Comparison of ENCODE assay signal across 8 mouse cellular contexts in the genomic region with DNA sequence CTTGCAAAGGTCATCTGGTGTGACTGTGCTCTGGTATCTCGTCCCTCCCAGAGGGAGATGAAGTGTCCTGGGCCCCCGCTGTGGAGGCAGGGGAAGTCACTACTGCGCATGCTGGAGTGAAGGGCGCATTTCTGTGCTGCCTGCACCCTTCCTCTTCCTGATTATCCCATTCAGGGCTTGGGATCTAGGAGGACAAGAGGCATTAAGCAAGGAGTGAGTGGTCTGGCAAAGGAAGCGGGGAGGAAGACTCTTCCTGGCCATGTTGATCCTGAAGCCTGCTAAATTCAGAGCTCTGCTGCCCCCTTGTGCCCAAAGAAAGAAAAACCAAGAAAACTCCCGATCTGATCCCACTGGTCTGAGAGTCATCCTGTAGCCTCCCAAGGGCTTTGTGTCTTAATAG. TPM values are rescaled to one million over a fixed set of nuclear protein-coding genes. Genes with fewer than 3 reads are reported as not detected.
DNase-seq lines count a peak whose midpoint lies in the region; ATAC-seq lines count a peak whose summit lies in the region.

No protein-coding gene starts in this region.

- 30% methylated on average over 6 of the region's 6 CpGs for WGBS in hindbrain, embryonic 10.5 days

- H3K36me3 ChIP-seq in hindbrain, embryonic 10.5 days = no peaks in the 10 kb centered on the region

- peaks cover 9% of the 10 kb centered on the region; the same call in 1 of the 2 replicates for H3K27me3 ChIP-seq in hindbrain, embryonic 10.5 days (ENCODE audit: insufficient read depth, poor library complexity, severe bottlenecking)

- peaks cover 22% of the 10 kb centered on the region for H3K4me1 ChIP-seq in hindbrain, embryonic 10.5 days (replicated peaks)

- ATAC-seq in frontal cortex, adult (ENCODE audit: low TSS enrichment) = peak; percentile 73

- peak; percentile 86 for DNase-seq in R1 (ENCODE audit: low read depth, low spot score)
- DNase-seq in cerebellum, adult 9-11 months = peak; percentile 35
- DNase-seq in hindbrain, embryonic 10.5 days (ENCODE audit: low spot score) = peak; percentile 84
- peak; percentile 75 to 83 for DNase-seq in layer of hippocampus, postnatal 10 days (ENCODE audit: low spot score in 2 of 2)
- DNase-seq in lung, postnatal 10 days = peak; percentile 87
- peak; percentile 92 for DNase-seq in retina, embryonic 14.5 days (ENCODE audit: low spot score)
- DNase-seq in urinary bladder, postnatal 36 days (ENCODE audit: low spot score in 2 of 2) = peak; percentile 47 to 65

- H3K27ac ChIP-seq in hindbrain, embryonic 10.5 days = peak overlapping the region; percentile 64

- 0 out of 2 replicates have a peak, but pooled peaks cover 2% of the 10 kb centered on the region for H3K9me3 ChIP-seq in hindbrain, embryonic 10.5 days

- no peak overlapping the region for H3K4me3 ChIP-seq in hindbrain, embryonic 10.5 days

RNA-seq across cellular contexts. Expression of a gene that starts 13.6 kb away (rescaled TPM):
- 0.46 and 0.97 TPM in 2 replicates for polyA plus RNA-seq in hindbrain, embryonic 10.5 days (2016; fragmentation: Nextera tagmentation; extraction: Ambion mirVana)
- total RNA-seq in layer of hippocampus, postnatal 10 days (2021) = 1 to 10 TPM; 7.0 to 7.6 TPM

Comparison
In these comparisons a context has a peak if more than half of its experiments do, and no peak if none do; other contexts are left out.
1. DNase-seq: peak in every context shown above with its lines; median percentile 92 in retina, embryonic 14.5 days; 87 in lung, postnatal 10 days; 86 in R1; 84 in hindbrain, embryonic 10.5 days; 79 in layer of hippocampus, postnatal 10 days; 56 in urinary bladder, postnatal 36 days; 35 in cerebellum, adult 9-11 months.